Mouse (Mus musculus) right cerebral cortex, postnatal 10 days (tissue): ENCODE results near the gene Psmd12.

Source experiments
- DNase-seq, 2 experiments: peaks; one replicate each; pipeline ENCODE4 v3.0.0; 2021; ENCODE audit warnings: low spot score in 2 of 2

The Psmd12 gene

DNA sequence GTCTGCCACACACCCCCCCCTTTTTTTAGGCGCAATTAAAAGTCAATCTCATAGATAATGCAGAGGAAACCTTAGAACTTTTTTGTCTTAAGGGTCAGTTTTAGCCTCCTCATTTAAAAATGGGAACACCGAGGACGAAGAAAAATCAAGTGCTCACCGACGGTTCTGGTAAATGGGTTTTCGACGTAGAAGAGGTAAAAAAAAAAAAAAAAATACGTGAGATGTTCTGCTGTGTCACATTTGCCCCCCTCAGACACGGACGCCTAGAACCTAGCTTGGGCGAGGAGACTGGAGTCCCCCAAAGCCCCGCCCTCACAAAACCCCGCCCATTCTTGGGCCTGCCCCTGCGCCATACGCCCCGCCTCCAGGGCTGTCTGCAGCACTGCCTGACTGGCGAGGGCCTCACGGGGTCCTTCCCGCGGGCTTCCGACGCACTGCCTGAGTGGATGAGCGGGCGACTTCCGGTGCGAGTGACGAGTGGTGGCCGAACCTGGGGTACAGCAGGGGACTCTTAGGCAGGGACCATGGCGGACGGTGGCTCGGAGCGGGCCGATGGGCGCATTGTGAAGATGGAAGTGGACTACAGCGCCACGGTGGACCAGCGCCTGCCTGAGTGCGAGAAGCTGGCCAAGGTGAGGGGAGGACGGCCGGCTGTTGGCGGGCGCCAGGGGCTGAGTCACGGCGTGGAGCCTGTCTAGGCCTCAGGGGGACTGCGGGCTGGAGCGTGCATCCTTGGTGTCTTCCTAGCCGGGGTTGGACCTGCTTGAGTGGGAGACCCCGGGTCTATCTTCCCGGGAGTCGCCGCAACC is at the start of gene Psmd12:
Psmd12 (plus strand) TSS at position 432 of the 809 bp plus-strand sequence.
- DNase-seq = peak; percentile 96 to 97

DNA sequence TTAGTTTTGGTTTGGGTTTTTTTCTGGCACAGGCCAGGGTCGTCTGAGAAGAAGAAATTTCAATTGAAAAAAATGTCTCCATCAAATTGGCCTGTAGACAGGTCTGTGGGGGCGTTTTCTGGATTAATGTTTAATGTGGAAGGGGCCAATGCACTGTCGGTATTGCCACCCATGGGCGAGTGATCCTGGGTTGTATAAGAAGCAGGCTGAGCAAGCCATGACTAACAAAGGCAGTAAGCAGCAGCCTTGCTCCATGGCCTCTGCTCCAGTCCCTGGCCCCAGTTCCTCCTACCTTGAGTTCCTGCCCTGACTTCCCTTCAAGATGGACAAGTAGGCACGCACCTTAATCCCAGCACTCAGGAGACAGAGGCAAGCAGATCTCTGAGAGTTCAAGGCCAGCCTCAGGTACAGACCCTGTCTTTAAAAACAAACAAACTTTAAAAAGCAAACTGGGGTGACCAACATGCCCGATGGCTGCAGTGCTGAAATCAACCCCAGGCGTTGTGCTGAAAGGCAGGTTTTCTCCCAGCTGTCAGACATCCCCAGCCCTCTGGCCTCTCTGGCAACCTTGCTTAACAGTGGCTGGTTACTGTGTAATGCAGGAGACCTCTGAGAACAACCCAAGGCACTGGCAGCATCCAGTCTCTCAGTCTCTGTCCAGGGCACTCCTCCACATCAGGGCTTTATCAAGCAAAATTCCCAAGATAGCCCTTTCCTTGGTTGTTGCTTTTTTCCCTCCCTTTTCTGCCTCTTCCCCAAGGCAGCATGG is 47.9 kb upstream of the Psmd12 start:
- DNase-seq = no peak

DNA sequence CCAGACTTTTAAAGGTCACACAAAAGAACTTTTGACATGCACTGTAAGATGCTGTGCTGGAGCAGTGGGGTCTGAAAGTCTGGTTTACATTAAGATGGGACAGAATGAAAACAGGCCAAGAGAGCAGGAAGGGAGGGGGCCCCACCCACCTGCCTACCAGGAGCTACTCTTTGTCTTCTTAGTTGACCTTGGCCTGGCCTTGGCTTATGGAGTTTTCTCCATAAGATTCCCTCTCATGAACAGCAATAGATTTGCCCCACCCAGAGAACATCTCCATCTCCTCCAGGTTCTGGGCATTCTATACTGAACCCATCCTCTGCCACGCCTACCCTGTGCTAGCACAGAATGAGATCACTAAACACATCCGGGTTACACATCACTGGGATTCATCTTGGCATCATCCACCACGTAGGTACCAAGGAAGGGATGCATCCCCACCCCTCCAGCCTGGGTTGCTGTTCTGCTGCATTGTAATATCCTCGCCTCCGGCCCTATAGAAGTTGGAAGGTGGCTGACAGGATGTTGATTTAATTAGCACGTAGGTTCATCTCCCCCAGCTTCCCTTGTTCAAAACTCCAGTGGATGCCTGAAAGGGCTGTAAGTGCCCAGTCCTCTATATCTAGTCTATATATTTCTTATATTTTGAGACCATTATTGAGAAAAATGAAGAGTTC is 43.4 kb upstream of the Psmd12 start:
- no peak for DNase-seq

DNA sequence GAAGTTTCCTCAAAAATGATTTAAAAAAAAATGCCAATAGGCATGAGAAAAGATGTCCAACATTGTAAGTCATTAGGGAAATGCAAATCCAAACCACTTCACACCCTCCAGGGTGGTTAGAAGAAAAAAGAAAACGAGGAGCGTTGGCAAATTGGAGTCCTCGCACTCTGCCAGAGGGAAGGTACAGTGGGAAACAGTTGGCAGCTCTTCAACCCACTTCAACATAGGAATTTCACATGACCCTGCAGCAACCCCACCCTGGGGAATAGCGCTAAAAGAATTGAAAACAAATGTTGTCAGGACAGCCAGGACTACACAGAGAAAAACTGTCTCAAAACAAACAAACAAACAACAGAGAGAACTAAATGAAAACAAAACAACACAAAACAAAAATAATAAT is 41.6 kb upstream of the Psmd12 start:
- DNase-seq = no peak

DNA sequence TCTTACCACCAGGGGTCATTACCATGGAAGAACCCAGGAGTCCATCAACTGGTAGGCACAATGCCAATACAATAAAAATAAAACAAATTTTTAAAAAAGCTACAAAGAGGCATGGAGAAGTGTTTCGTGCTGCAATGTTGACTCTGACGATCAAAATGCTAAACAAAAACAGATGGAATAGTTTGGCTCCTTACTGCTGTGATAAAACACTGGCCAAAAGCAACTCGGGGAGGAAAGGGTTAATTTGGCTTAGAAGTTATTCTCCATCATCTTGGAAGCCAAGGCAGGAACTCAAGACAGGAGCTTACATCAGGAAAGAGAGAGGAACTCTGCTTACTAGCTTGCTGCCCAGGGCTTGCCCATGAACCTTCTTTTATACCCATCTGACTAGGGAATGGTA is 41.1 kb upstream of the Psmd12 start:
- no peak for DNase-seq

DNA sequence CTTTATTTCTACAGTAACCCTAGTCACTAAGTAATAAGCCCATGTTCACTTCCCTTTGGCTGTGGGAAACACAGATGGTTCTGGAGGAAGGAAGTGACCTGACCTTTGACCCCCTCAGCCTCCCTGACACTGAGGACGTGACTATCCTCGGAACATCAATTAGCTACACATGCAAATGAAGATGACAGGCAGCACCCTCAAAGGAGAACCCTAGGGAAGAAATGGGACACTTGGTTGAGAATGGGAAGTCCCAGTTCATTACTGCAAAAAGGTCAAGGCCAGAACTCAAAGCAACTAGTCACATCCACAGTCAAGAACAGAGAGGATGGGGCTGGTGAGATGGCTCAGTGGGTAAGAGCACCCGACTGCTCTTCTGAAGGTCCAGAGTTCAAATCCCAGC is 38.2 kb upstream of the Psmd12 start:
- DNase-seq = no peak

DNA sequence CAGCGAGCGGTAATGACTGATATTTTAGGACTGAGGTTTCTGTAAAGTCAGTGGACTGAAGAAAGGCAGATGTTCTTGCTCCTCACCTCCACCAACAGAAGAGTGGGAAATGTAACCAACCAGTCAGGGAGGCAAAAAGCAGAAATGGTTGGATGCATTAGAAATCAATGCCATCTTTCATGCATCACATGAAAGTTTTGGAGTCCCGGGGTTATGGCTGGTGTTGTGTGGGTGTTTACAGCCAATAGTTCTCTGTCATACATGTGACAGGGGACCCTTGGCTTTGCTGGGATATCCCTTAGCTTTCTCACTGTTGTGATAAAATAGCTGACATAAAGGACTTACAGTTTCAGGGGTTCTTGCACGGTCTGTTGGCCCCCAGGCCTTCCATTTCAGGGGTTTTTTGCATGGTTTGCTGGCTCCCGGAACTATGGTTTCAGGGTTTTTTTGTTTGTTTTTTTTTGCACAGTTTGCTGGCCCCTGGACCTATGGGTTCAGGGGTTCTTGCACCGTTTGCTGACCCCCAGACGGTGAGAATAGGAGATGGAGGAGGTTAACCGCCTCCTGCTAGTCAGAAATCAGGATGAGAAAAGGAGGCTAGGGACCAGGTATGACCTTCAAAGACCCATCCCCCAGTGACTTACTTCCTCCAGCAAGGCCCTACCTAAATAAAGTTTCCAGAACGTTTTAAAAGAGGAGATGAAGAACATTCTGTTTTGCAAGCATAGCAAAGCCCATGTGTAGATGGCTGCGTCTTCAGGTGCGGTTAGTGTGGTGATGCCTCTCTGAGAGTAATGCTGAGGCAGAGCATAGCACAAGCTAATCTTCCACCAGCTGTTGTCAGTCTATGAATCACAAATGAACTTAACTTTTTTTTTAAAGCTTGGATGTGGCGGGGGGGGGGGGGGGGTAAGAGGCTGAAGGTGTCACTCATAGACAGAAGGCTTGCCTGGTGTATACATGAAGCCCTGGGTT is 35.9 kb upstream of the Psmd12 start:
- DNase-seq = no peak

DNA sequence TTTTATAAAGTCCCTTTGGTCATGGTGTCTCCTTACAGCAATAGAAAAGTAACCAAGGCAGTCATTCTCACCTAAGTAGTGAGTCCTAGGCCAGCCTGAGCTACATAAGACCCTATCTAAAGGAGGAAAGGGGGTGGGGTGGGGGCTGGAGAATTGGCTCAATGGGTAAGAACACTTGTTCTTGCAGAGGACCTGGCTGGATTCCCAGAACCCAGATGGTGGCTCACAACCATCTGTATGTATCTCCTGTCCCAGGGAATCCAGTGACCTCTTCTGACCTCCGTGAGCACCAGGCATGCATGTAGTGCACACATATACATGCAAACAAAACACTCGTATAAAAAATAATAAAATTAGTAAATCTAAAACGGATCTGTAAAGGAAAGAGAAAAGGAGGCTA is 33.6 kb upstream of the Psmd12 start:
- peak; percentile 63 to 77 for DNase-seq

DNA sequence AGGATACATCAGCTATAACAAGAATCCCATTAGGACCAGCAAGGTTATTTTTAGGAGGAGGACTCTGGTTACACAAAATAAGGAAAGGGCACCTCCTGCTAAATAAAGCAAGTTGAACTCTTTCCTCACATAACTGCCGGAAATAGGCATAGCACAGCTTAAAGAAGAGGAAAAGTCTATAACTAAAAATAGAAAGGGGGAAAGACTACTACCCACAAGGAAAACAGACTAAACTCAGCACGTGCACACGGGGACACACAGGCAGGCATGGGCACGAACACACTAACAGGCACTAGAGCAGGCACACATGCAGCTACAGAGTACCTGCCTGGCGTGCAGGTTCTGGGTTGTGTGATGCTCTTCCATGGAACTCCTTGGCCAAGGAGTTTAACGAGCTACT is 32.6 kb upstream of the Psmd12 start:
- DNase-seq = no peak

DNA sequence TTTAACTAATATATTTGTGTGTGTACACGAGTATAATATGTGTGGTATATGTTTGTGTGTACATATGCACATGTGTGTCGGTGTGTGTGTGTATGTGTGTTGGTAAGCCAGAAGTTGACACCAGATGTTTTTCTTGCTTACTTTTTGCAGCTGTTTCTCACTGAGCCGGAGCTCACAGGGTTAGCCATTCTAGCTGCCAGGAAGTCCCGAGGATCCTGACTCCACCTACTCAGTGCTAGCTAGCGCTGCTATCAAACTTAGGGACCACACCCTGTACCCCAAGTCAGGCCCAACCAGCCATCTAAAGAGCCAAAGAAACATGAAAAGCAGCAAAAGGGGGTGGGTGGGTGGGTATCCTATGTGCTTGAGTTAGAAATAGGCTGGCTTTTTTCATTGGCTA is 31.9 kb upstream of the Psmd12 start:
- no peak for DNase-seq

DNA sequence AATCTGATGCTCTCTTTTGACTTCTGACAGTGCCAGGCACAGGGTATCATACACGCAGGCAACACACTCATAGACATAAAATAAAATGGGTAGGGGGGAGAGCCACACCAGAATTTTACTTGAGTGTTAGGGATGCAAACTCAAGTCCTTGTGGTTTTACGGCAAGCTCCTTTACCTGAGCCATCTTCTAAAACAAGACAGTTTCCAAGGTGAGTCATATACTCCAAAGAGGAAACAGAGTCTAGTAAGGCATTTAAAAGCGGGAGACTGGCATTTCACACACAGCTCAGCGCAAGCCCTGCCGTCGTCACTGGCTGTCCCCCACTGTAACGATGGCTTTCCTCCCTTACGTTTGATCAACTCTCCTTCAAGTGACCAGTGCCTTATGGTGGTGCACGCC is 31.4 kb upstream of the Psmd12 start:
- DNase-seq = no peak

DNA sequence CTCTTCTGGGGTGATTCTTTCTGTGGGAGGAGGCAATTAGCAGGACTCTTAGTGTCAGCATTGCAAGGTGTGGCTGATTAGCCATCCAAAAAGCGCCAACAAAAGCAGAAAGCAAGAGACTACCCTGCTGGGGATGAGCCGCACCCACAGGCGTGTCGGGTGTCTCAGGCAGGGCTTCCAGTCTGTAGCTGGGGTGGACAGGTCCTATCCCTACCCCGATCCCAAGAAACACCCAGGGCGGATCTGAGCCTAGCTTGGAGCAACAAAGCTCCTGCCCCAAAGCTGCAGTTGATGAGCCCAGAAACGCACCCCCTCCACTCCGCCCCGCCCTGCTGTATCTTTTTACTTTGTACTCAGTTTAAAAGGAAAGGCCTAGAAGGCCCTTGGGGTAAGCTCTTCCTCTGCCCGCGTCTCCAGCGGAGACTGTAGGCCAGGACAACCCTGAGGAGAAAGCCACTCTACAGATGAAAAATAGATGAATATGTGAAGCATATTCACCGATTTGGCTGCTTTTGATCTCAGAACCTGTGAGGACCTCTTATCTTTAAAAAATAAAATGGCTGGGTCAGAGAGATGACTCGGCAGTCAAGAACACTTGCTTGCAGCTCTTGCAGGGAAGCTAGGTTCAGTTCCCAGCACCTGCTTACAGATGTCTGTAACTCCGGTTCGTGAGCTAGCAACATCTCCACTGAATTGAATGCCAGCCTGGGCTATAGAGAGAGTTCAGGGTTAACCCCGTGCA is 29.9 kb upstream of the Psmd12 start:
- no peak for DNase-seq

DNA sequence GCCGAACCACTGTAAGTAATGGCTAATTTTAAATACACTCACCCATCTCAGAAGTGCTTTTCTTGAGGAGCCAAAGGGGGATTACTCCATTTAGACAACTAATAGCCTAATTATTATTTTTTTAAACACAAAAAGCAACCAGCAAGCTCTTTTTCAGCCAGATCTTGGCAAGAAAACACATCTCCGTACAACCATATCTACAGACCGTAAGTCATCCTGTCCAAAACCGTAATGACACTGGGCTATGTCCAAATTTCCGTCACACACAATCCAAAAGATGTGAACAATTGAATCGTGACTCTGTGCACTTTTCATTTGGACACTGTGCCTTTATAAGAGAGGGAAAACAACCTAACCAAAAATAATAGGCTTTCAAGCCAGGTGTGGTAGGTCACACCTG is 29.2 kb upstream of the Psmd12 start:
- no peak for DNase-seq

DNA sequence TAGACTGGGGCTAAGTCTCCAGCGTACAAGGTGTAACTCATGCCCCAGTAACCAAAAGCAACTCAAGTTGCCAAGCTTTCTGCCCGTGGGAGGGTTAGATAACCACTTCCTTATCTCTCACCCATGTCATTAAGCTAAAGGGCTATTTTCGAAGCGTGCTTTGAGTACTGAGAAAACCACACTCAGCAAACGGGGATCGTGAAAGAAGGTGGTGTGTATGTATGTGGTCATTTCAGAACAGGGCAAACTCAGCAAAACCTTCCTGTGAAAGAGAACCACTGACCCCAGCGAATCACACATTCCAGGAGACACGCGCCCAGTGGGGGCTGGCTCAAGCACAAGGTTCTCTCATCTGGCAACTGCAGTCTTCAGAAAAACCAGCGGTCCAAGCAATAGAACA is 28.2 kb upstream of the Psmd12 start:
- DNase-seq = no peak

DNA sequence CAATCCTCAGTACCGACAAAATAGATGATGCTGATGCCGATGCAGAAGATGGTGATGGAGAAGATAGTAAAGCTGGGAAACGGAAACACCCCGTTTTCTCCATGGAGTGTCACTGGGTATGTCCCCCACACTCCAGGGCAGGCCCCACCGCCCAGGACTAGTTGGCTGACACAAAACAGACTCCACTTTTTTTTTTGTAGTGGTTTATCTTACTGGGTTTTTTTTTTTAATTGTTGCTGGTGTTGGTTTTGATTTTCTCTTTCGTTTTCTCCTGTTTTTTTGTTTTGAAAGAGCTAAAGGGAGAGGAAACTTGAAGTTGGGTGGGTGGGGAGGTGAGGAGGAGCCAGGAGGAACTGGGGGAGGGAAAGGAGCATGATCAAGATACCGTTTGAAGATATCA is 27.2 kb upstream of the Psmd12 start:
- DNase-seq = no peak

DNA sequence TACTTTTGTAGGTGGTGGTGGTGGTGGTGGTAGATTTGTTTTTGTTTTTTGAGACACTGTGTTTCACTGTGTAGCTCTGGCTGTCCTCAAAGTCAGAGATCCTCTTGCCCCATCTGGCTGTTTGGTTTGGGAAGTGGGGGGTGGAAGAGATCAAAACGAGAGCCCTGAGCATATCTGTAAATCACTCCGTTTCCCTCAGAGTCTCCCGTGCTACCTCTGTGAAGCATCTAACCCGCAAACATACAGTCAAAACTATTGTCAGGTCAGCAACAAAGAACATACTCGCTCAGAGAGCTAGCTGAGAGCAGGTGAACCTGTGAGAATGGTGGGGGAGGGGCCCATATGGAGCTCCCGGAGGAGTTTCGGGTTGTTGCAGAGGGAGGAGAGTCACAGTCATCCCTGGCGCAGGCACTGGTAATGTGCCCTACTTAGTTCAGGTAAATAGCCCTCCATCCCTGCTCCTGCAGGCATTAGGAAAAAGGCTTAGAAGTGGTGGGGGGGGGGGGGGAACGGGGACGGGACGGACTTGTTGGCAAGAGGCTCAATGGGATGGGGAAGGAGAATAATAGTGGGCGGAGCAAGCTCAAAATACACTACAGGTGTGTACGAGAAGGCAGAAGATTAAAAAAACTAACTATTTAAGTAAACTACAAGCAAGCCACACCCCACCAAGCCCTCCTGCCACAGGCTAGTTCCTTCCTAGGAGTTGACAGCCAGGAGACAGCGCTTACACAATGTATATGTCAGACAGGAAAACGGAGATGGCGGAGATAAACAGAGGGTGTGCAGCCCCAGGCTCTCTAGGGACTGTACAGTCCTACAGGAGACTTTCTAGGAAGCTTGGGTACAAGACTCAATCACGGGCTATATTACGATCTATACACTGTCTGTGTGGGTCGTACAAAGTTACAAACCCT is 24.5 kb upstream of the Psmd12 start:
- DNase-seq = no peak

DNA sequence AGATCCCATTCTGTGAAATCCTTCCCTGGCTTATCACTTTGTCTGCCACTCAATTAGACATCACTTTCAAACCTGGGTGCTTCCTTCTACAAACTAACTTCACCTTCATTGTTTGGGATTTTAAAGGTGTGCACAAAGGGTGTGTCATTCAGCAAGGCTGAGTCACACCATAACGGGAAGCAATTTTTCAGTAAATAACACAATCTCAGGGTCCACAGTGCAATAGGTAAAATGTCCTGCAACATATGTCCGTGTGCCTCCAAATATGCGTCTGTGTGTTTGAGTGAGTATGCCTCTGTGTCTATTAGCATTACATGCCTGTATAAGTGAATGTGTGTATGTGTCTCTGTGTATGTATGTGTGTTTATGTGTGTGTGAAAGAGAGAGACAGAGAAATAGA is 22.0 kb upstream of the Psmd12 start:
- no peak for DNase-seq

DNA sequence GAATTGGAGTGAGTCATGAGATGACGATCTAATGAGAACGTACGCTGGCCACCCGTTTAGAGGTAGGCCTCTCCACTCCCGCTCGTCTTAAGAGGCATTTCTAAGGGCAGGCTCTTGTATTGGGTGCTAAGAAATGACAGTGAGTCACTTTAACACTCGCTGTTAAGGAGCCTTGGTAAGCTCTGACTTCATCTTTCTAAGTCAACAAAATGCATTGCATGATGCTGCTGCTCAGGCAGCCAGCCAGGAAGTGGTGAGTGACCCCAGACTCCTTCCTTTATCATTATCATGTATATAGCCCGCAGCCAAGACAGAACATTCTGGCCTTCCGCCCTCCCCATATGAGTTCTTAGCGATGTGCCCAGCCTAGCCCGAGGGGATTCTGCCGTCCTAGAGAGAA is 21.0 kb upstream of the Psmd12 start:
- DNase-seq = no peak

DNA sequence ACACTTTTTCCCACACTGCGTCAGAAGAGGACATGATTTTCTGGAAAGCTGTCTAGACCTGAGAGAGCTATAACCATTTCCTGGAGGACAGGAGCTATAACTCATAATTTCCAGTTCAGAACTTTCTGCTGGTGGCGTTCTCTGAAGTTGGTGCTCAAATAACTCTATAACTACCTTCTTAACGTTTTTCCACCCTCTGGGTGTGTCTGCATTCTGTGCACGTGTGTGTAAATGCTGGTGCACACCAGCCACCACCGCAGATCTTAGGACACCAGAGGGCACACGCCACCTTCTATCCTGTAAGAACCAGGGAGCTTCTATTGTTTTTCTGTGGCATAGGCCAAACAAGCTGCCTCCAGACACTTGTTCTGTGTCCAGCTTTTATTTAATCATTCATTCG is 20.3 kb upstream of the Psmd12 start:
- no peak for DNase-seq

DNA sequence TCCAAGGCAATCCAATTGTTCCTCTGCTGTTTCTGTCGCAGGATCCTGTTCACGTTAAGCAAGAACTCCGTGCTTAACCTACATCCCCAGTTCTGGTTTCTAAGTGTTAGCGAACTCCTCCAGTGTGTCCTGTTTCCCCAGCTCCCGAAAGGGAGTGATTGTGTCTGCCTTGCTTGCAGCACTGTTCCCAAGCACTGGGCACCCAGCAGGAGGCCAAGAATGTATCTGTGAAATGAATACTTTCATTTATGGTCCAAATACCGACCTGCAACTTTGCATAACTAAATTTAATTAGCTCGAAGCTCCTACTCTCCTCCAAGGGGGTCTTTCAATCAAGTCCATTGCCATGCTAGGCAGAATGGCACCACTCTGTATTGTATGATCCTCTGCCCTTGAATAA is 19.5 kb upstream of the Psmd12 start:
- DNase-seq = no peak
